Mouse (Mus musculus) embryonic facial prominence, embryonic 11.5 days (tissue): ENCODE results near the gene Sstr5. TPM values are rescaled to one million over a fixed set of nuclear protein-coding genes. Genes with fewer than 3 reads are reported as not detected.

Experiments
- ATAC-seq: fragments of 200-750 bp; cut with Nextera tagmentation; replicated peaks from 2 replicates; pipeline ENCODE4 v1.8.0; 2017; ENCODE audit warnings: low read depth; ENCODE audit not compliant: insufficient number of reproducible peaks, low FRiP score, low TSS enrichment
- DNase-seq: peaks from one replicate; pipeline ENCODE4 v3.0.0-alpha.2; 2015; ENCODE audit warnings: low spot score
- H3K27ac ChIP-seq: fragments of 300-500 bp; sonication (generic); replicated peaks from 2 replicates; pipeline ENCODE4 v1.5.1; 2014; ENCODE audit warnings: mild to moderate bottlenecking, low read depth, low read length, control low read depth
- H3K27me3 ChIP-seq: fragments of 300-500 bp; sonication (generic); 2 replicates; pipeline ENCODE4 v1.6.1; 2014; ENCODE audit warnings: mild to moderate bottlenecking, low read length, moderate library complexity, mixed read lengths; ENCODE audit not compliant: control insufficient read depth, insufficient read depth
- H3K36me3 ChIP-seq: fragments of 300-500 bp; sonication (generic); replicated peaks from 2 replicates; pipeline ENCODE4 v1.6.1; 2014; ENCODE audit warnings: low read depth, mild to moderate bottlenecking, low read length, moderate library complexity, mixed read lengths; ENCODE audit not compliant: control insufficient read depth, insufficient read depth
- H3K4me1 ChIP-seq: fragments of 300-500 bp; sonication (generic); 2 replicates; pipeline ENCODE4 v1.6.1; 2014; ENCODE audit warnings: low read length, mixed read lengths; ENCODE audit not compliant: control insufficient read depth, insufficient read depth
- H3K4me2 ChIP-seq: fragments of 300-500 bp; sonication (generic); 2 replicates; pipeline ENCODE4 v1.6.1; 2014; ENCODE audit warnings: low read depth, mild to moderate bottlenecking, control low read depth, low read length, moderate library complexity
- H3K4me3 ChIP-seq: fragments of 300-500 bp; sonication (generic); 2 replicates; pipeline ENCODE4 v1.5.1; 2014; ENCODE audit warnings: low read depth, low read length, control low read depth
- H3K9ac ChIP-seq: fragments of 300-500 bp; sonication (generic); replicated peaks from 2 replicates; pipeline ENCODE4 v1.6.1; 2014; ENCODE audit warnings: mild to moderate bottlenecking, control low read depth, low read length
- H3K9me3 ChIP-seq: fragments of 300-500 bp; sonication (generic); replicated peaks from 2 replicates; pipeline ENCODE4 v1.6.1; 2016; ENCODE audit warnings: mild to moderate bottlenecking, low read length, inconsistent platforms, mixed read lengths; ENCODE audit not compliant: control insufficient read depth
- WGBS: fragments of 180-500 bp; shearing (Covaris S2); extraction: QIAGEN DNeasy Blood & Tissue Kit; methylation state at CpG from one replicate; pipeline ENCODE4 v1.1.7; 2014; 5-methylcytosine and 5-hydroxymethylcytosine counted together
- polyA plus RNA-seq: library from polyadenylated mRNA; unstranded; fragments of >200 nt; fragmentation: Nextera tagmentation; extraction: Ambion mirVana; gene quantifications from 2 replicates; pipeline ENCODE4 v1.2.1, GENCODE M21; 2014

The Sstr5 gene
- 0.14 and 0.18 TPM in 2 replicates for polyA plus RNA-seq

GRCm38 (mm10) chr17:25497013-25497412 lies at the start of gene Sstr5:
TSS of gene Sstr5 (minus strand) at chr17:25497288.
- 0 out of 2 replicates have a peak, but pooled peaks have one; percentile 5 for ATAC-seq
- 1% methylated on average over 21 of the region's 28 CpGs for WGBS
- Histone ChIP-seq H3K9ac (peak within 1 kb of the TSS; percentile 54), H3K36me3 (no peaks in the 10 kb centered on the region), H3K4me1 (peaks cover 7% of the 10 kb centered on the region; the same call in 1 of the 2 replicates), H3K9me3 (no peaks in the 10 kb centered on the region), H3K27me3 (peaks cover 12% of the 10 kb centered on the region), H3K4me3 (peak within 1 kb of the TSS; percentile 29), H3K27ac (no peak within 1 kb of the TSS), H3K4me2 (peak within 1 kb of the TSS; percentile 66)
- DNase-seq, result peak; percentile 63

GRCm38 (mm10) chr17:25541768-25542167 lies 44.7 kb upstream of the Sstr5 start:
- WGBS, result 93% methylated on average over 4 of the region's 4 CpGs
- no peak overlapping the region for H3K4me2 ChIP-seq
- no peaks in the 10 kb centered on the region for H3K4me1 ChIP-seq
- H3K9ac ChIP-seq, result no peak overlapping the region
- ATAC-seq, result no peak
- H3K27ac ChIP-seq, result no peak overlapping the region
- no peak for DNase-seq
- H3K27me3 ChIP-seq, result no peaks in the 10 kb centered on the region
- no peaks in the 10 kb centered on the region for H3K36me3 ChIP-seq
- no peaks in the 10 kb centered on the region for H3K9me3 ChIP-seq
- no peak overlapping the region for H3K4me3 ChIP-seq

DNA sequence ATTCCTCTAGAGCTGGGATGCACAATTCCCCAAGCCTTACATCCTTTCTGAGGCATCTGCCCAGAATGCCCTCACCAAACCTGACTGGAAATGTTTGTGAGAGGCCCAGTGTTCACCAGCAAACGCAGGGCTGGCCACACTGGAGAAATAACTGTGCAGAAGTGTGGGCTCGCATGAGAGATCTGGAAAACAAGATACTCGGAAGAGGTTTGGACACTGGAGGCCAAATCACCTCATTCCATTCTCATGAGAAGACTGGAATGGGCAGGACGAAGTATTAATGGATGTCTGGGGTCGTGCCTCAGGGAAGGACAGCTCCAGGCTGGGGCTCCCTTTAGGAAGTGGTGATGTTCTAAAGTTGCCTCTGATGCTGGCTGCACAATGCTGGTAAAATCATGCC lies 43.6 kb upstream of the Sstr5 start:
- ATAC-seq (no peak), DNase-seq (no peak)
- Histone ChIP-seq H3K9me3 (no peaks in the 10 kb centered on the region), H3K9ac (no peak overlapping the region), H3K27ac (no peak overlapping the region), H3K36me3 (no peaks in the 10 kb centered on the region), H3K4me2 (no peak overlapping the region), H3K27me3 (no peaks in the 10 kb centered on the region), H3K4me3 (no peak overlapping the region), H3K4me1 (no peaks in the 10 kb centered on the region)
- 75% methylated on average over 5 of the region's 5 CpGs for WGBS

- Histone ChIP-seq H3K27me3 (no peaks in the 10 kb centered on the region), H3K36me3 (no peaks in the 10 kb centered on the region), H3K27ac (no peak overlapping the region), H3K4me2 (no peak overlapping the region), H3K9ac (no peak overlapping the region), H3K4me3 (no peak overlapping the region), H3K9me3 (no peaks in the 10 kb centered on the region), H3K4me1 (no peaks in the 10 kb centered on the region)
- ATAC-seq, result no peak
- WGBS, result 43% methylated on average over 27 of the region's 27 CpGs
- no peak for DNase-seq
Observed at GRCm38 (mm10) chr17:25538945-25539875, 42.1 kb upstream of the Sstr5 start.

- Histone ChIP-seq H3K4me2 (no peak overlapping the region), H3K27ac (no peak overlapping the region), H3K4me3 (no peak overlapping the region), H3K36me3 (no peaks in the 10 kb centered on the region), H3K9me3 (no peaks in the 10 kb centered on the region), H3K4me1 (no peaks in the 10 kb centered on the region), H3K9ac (no peak overlapping the region), H3K27me3 (no peaks in the 10 kb centered on the region)
- ATAC-seq (no peak), DNase-seq (no peak)
- WGBS, result 65% methylated on average over 8 of the region's 8 CpGs
Observed at GRCm38 (mm10) chr17:25530357-25531022, 33.4 kb upstream of the Sstr5 start.

DNA sequence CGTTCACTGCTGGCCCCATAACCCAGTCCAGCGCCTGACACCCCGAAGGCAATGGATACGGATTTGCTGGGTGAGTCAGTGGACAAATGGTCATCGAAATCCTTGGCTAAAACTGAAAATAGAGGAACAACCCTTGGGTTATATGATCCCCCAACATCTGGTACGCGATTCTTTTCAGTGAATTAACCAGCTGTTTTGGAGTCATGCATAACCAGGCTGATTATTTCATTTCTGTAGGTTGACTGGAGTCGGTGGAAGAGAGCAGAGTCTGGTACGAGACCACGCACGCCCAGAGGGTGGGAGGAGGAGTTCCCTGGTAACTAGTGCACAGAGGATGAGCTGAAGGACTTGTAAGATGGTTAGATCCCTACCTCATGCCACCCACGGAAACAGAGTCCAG lies 25.0 kb upstream of the Sstr5 start:
- Histone ChIP-seq H3K9me3 (no peaks in the 10 kb centered on the region), H3K27me3 (no peaks in the 10 kb centered on the region), H3K4me2 (no peak overlapping the region; the same call in 1 of the 2 replicates), H3K27ac (no peak overlapping the region), H3K36me3 (no peaks in the 10 kb centered on the region), H3K9ac (no peak overlapping the region), H3K4me1 (peaks cover 2% of the 10 kb centered on the region; the same call in 1 of the 2 replicates), H3K4me3 (no peak overlapping the region)
- WGBS, result 58% methylated on average over 12 of the region's 12 CpGs
- ATAC-seq, result no peak
- DNase-seq, result peak; percentile 60

DNA sequence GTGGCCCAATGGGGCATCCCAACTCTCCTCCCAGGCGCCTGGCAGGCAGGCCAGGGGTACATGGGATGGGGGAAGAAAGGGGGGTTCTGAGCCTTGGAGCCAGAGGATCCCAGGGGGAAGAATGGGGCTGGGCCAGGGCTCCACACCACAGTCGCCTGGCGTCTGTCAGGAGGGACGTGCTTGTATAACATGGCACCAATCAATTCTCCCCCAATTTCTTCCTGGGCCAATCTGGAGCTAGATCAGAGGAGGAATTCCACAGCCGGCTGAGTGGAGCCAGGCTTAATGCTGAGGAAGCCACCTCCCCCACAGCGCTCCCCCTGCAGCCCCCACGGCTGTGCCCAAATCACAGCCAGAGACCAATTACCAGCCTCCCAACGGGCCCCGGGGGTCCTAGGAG lies 23.4 kb upstream of the Sstr5 start:
- no peaks in the 10 kb centered on the region for H3K36me3 ChIP-seq
- peaks cover 2% of the 10 kb centered on the region; the same call in 1 of the 2 replicates for H3K4me1 ChIP-seq
- DNase-seq (peak; percentile 59), ATAC-seq (0 out of 2 replicates have a peak, but pooled peaks have one; percentile 42)
- no peaks in the 10 kb centered on the region for H3K27me3 ChIP-seq
- WGBS, result 29% methylated on average over 9 of the region's 9 CpGs
- H3K4me3 ChIP-seq, result no peak overlapping the region
- no peak overlapping the region for H3K4me2 ChIP-seq
- 0 out of 2 replicates have a peak overlapping the region, but pooled peaks have one; percentile 32 for H3K27ac ChIP-seq
- peak overlapping the region; percentile 9; the same call in 1 of the 2 replicates for H3K9ac ChIP-seq
- no peaks in the 10 kb centered on the region for H3K9me3 ChIP-seq
